Mouse (Mus musculus): ENCODE data around the gene Poc1b. TPM values are rescaled to one million over a fixed set of nuclear protein-coding genes. Genes with fewer than 3 reads are reported as not detected.

Gene Poc1b
- 10 to 100 TPM in 1 of 2 experiments, 1 to 10 TPM in 1; 9.5 to 12.0 TPM for total RNA-seq (2021)
- long read RNA-seq, experiment 1, partial matches to known transcripts = 0 of 4 reads
- long read RNA-seq, experiment 1, other reads (novel, unspliced or antisense) = 1 of 4 reads
- long read RNA-seq, experiment 2, partial matches to known transcripts = 0 of 1 reads
- long read RNA-seq, experiment 2, other reads (novel, unspliced or antisense) = 1 of 1 reads

DNA sequence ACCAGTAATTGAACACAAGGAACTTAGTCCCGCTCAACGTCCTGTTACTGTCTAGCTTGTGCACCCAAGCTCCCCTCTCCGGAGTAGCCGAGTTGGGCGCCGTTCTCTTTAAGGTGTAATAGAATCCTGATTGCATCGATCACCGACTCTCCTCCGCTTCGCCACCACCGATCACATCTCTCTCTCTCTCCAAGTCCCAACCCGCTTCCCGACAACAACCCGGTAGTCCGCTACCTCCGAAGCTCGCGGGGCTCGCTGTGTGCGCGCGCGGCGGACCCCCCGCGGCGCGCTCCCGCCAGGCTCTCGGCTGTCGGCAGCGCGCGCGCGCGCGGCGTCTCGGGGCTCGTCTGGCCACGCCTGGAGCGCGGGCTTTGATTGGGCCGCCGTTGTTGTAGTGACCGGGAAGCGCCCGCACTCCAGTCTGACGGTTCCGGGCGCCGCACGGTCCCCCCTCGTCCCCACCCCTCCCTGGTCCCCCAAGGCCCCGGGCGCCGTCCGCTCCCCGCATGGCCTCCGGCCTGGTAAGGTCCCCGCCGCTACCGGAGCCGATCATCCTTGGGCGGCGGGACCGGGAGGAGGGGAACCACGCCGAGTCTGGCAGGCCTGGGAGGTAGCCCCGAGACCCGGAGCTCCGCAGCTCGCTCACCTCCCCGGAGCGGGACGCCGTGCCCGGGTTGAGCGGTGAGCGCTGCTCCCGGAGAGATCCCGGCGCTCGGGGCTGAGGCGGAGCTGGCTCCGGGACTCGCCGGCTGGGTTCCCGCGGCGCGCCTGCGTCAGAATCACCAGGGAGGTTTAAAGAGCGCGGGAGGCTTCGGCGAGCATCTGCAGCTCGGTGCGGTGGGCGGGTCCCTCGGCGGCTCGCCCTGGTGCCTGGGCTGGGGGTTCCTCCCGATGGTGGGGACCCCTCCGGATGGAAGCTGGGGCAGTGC is at the start of gene Poc1b:
Poc1b (plus strand) TSS at position 334 of the 929 bp plus-strand sequence.
- DNase-seq (ENCODE audit: low spot score in 2 of 2) = peak; percentile 82

GRCm38 (mm10) chr10:99060588-99060987 is 46.2 kb upstream of the Poc1b start:
- no peak for DNase-seq (ENCODE audit: low spot score in 2 of 2)

- no peak for DNase-seq (ENCODE audit: low spot score in 2 of 2)
These were observed 45.4 kb upstream of the Poc1b start for GRCm38 (mm10) chr10:99061418-99061817.

GRCm38 (mm10) chr10:99062546-99062945 is 44.3 kb upstream of the Poc1b start:
- DNase-seq (ENCODE audit: low spot score in 2 of 2) = no peak

DNA sequence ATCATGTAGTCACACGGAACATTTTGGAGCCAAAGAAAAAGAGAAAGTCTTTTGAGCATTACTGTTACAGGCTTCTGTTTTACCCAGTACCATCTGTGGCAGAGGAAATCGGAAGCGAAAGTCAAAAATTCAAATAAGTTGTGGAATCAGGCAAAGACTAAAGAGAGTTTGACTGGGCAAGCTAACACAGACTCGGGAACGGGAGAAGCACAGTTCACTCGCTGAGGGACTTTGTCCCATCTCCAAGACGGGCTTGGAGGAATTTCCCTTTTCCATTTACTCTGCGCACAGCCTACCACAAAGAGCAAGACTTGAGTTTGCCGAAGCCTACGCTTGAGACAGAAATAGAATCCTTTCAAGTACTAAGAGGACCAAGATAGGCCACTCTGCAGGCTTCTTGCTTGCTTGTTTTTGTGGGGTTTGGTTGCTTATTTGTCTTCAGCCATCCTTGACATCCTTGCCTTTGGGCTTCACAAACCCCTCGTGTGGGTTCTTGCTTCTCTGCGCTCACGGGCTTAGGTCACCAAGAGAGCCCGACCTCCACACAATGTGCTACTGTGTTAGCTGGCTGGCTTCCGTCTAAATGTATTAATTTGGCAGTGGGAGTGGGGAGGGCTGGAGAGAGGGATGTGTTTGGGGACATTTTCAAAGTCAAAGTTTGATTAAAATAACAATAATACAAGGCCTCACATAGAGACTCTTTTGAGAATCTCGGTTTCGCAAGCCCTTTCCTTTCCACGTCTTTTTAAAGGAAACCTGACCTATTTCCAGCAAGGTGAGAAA is 30.5 kb upstream of the Poc1b start:
- DNase-seq (ENCODE audit: low spot score in 2 of 2) = no peak

DNA sequence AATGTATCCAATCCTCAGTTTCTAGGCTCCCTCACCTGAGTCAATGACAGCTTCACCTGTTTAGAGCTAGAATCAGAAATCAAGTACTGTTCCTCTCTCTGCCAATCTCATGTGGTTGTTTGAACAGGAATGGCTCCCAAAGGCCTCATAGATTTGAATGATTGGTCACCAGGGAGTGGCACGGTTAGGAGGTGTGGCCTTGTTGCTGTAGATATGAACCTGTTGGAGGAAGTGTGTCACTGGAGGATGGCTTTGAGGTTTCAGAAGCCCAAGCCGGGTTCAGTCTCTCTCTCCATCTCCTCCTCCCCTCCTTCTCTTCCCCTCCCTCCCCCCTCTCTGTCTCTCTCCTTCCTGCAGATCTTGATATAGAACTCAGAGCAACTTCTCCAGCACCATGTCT is 28.2 kb upstream of the Poc1b start:
- no peak for DNase-seq (ENCODE audit: low spot score in 2 of 2)

- DNase-seq (ENCODE audit: low spot score in 2 of 2) = no peak
These were observed 25.3 kb upstream of the Poc1b start for GRCm38 (mm10) chr10:99081569-99081990.

GRCm38 (mm10) chr10:99083431-99084003 is 23.3 kb upstream of the Poc1b start:
- DNase-seq (ENCODE audit: low spot score in 2 of 2) = peak; percentile 41 to 58

DNA sequence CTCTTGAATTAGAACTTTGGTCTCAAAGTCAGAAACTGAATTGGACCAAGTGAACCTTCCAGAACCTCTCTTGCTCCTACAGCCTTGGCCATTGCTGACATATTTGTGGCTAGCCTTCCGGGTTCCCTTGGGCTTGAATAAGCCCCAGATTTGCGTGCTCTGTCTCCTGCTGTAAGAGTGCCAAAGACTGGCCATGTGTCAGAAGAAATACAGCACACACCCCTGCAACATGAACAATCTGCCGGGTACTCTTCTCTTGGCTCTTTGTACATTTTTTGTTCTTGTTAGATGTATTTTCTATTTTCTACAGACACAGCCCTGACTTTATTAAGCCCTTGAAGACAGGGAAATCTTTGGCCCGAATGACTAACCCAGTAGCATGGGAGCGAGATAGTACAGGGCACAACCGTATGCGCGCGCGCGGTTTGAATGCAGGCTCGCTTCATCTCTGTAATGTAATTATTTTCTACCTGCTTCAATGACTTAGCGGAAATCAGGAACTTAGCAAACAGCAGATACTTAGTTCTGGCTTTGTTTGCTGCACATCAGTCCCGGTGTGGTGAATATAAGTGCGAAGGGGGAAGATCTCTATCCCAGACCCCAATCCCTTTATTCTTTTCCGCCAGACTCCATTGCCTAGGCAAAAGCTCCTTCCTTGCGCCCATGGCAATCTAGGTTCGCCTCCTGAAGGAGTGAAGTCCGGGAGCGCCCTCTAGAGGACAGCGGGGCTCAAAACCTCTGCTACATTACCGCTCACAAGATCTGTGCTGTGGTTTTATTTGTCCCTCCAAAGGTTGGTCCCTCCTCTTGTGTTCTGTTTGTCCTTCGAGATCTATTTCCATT is 22.2 kb upstream of the Poc1b start:
- peak; percentile 86 to 89 for DNase-seq (ENCODE audit: low spot score in 2 of 2)

DNA sequence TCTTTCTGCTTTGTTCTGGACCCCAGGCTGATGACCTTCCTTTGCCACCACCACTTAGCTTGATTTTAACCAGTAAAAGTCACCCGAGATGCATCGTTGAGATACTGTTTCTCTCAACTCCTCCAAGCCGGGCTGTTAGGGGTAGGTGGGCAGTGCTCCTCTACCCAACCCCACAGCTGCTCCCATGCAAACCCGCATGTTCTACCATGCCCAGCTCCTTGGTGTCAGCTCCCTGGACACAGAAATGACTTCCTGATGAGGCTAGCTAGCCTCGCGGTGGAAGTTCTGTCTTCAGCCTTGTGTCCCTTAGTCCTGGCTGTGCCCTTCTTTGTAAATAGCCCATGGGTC is 21.6 kb upstream of the Poc1b start:
- DNase-seq (ENCODE audit: low spot score in 2 of 2) = no peak

DNA sequence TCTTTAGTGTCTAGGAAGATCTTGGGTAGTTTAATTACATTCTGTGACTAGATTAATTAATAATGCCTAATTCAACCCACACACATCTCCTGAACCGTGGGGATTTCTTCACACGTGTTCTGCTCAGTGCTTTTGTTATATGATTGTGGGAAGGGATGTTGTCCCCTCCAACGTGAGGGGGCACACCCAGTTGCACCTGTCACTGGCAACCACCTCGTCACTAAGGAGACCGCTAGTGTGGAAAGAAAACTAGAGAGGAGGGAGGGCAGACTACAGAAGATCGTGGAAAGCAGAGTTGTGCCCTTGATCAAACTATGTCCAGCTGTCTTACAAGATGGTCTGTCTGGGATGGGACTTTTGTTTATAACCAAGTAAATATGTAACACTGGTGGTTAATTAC is 20.8 kb upstream of the Poc1b start:
- no peak for DNase-seq (ENCODE audit: low spot score in 2 of 2)

DNA sequence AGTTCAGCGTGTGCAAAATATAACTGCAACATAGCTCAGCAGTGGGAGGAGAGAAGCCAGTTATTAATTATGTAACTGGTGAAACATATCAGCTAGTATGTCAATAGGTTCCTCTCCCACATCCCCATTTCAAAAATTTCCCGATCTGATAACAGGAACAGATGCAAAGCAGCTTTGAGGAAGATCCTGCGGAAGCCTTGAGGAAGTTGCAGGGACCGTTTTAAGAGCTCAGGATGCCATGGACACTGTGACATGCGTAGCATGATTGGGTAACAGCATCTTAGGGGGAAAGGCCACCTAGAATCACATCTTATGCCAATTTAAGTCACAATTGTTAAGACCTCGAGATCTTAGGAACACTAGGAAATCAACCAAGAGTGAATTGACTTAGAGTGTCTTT is 16.9 kb upstream of the Poc1b start:
- no peak for DNase-seq (ENCODE audit: low spot score in 2 of 2)

DNA sequence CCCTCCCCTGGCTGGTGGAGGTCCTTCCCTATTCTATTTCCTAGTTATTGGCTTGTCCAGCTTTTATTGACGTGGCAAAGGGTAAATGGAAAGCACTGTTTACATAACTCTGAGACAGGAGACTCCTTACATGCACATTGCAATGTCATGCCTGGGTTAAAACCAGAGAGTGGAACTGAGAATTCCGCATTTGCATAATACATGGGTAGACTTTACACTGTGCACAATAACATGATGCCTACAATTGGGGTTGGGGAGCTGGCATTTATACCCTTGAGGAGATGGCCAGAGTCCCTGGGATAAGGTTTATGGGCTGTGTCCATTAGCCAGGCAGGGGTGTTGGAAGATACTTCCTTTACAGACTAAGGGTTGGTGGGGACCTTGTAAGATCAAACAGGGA is 13.5 kb upstream of the Poc1b start:
- DNase-seq (ENCODE audit: low spot score in 2 of 2) = no peak

GRCm38 (mm10) chr10:99095114-99095513 is 11.7 kb upstream of the Poc1b start:
- no peak for DNase-seq (ENCODE audit: low spot score in 2 of 2)

DNA sequence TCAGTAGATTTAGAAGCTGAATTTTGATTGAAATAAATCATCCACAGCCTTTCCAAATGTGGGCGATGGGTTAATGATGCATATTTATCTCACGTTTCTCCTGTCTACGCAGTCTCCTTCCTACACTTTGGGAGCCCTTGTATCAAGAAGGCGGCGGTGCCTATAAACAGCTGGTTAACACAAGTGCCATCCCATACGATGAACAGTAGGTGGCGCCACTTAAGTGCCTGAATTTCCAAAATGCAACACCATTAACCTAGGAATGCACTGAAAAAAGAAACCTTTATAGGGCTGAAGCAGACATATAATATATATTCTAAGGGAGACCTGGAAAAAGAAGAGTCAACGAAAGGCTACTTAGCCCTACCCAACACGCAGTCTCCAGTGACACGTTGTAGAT is 9.5 kb upstream of the Poc1b start:
- peak; percentile 30 to 46 for DNase-seq (ENCODE audit: low spot score in 2 of 2)

- no peak for DNase-seq (ENCODE audit: low spot score in 2 of 2)
These were observed 1.3 kb upstream of the Poc1b start for GRCm38 (mm10) chr10:99105522-99105921.

DNA sequence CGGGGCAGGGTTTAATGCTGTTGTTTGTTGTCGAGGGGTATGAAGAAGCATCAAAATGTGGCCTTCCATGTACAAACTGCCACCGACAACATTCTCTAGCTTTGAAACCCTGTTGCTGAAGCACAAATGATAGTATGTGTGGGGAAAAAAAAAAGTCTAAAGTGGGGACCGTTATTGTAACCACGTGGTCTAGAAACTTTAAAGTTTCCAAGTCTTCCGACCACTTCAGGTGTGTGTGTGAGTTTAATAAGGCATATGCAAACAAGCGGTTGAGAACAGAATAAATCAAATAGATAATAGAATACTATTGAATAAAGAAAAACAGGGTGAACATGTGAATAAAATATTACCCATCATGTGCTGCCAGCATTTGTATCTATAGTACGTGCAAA is 529 bp upstream of the Poc1b start:
- no peak for DNase-seq (ENCODE audit: low spot score in 2 of 2)

DNA sequence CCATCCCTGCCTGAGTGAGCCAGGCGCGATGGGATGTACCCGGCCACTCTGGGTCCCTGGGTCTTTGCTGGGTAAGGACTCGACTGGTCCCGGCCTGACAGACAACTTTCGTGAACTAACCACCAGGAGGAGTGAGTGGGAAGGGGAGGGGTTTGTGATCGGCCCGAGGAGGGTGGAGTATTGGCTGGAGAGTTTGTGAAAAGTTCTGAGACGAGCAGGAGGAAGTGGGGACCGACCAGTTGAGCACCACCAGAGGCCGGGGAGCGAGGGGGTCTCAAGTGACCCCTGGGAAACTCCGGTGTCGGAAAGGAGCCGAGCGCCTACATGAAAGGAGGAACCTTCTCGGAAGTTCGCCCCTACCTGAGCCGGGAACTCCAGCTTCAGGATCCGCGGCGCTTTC is 1.1 kb downstream of the Poc1b start, which contains the start of gene Galnt4:
Galnt4 (plus strand) TSS at position 196 of the 400 bp plus-strand sequence.
- peak; percentile 70 to 78 for DNase-seq (ENCODE audit: low spot score in 2 of 2)

- no peak for DNase-seq (ENCODE audit: low spot score in 2 of 2)
These were observed 1.7 kb downstream of the Poc1b start for GRCm38 (mm10) chr10:99108431-99108982.

DNA sequence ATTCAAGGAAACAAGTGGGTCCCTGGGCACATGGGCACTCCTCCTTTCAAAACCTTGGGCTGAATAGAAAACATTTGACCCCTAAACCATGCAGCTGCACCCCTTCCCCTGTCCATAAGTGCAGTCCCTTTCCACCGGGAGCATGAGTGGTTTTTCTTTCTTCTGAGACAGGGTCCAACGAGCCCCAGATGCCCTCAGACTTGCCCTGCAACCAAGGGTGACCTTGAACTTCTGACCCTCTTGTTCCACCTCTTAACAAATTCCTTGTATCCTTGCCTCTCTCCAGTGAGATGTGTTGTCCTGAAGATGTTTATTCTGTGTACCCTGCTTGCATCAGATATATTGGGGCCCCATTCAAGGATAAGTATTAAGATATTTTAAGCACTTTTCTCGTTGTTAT is 6.7 kb downstream of the Poc1b start:
- no peak for DNase-seq (ENCODE audit: low spot score in 2 of 2)

All from adrenal gland, adult 18-20 months (tissue).